Mouse (Mus musculus) MEL-GATA-1-ER (cell line): ENCODE results near the gene Msto1.
"Not testable (repeated sequence)": the region's sequence is repeated elsewhere in the genome, so short reads cannot be mapped to it uniquely, and the experiment has no call there.

Source experiments
- DNase-seq: peaks from one replicate; pipeline ENCODE4 v3.0.0-alpha.2; 2012; ENCODE audit warnings: low read depth; ENCODE audit errors: extremely low read depth

The Msto1 gene

GRCm38 (mm10) chr3:88913511-88914383, at the start of gene Msto1:
Gene Msto1 (minus strand): TSS chr3:88913999.
- peak; percentile 92 for DNase-seq

DNA sequence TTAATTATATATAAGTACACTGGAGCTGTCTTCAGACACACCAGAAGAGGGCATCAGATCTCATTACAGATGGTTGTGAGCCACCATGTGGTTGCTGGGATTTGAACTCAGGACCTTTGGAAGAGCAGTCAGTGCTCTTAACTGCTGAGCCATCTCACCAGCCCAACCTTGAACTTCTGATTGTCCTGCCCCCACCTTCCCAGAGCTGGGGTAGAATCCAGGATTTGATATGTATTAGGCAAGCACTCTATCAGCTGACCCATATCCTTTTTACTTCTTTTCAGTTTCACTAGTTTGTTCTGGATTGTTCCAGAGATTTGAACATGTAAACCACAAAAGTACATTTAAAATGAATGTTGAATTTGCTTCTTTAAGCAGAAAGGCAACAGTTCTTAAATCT, 49.4 kb upstream of the Msto1 start:
- DNase-seq: not testable (repeated sequence)

- no peak for DNase-seq
Measured at GRCm38 (mm10) chr3:88953736-88954135, 39.9 kb upstream of the Msto1 start.

DNA sequence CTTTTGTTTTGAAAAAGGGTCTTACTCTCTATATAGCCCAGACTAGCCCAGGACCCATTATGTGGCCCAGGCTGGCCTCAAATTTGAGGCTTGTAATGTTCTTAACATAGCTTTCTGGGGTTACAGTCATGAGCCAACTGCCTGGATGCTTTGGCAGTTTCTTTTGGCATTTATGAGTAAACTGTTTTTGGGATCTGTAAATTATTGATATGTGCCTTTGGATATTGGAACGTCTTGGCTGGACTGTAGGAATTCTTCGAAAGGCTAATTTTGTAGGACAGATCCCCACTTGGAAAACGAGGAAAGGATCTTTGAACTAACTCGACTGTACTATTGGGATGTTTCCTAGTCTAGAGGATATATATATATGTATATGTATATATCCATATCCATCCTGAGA, 39.4 kb upstream of the Msto1 start:
- DNase-seq: no peak

DNA sequence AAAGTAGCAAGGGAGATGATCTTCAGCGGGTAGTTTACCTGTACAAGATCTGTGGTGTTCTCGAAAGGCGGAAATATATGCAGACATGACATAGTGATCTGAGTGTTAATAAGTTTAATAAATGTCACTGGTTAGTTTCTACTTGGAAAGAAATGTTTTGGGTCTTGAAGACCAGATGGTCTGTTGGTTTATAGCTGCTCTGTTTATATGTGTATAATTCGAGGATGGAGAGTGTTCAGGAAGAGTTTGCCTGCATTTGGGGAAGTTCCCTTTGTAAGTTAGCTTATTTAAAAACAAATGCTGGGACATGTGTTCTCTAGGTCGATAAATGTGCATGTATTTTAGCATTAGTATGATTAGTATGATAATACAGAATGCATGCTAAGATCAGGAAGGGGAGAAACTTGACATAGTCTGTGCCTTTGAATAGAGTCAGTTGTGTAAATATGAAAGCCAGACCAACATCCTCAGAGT, 37.6 kb upstream of the Msto1 start:
- DNase-seq: peak; percentile 61

DNA sequence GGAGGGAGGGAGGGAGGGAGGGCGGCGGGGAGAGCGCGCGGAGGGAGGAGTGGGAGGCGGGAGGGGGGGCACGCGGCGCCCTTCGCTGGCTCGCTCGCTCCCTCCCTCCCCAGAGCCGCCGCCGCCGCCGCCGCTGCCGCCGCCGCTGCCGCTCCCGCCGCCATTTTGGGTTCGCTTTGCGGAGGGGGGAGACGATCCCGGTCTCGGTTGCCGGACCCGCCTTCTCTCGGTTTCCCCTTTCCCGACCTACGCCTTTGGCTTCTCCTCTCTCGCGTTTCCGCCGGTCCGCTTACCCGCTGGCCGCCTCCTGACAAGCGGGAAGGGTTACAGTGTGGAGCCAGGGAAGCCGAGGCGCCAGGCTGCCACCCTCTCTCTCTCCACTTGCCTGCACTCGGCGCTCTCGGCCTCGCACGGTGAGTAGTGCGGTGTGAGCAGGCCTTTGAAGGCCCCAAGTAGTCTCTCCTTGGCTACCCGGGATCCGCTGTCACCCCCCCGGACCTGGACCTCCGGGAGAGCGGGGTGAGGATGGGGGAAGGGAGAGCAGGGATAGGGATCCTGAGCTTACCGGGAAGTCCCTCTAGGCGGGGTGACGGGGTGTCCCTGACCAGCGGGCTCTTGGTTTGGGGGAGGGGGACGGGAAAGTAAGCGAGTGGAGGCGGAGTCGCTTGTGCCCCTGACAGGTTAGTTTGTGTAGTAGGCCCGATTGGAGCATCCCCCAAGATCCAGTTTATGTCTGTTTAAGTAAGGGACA, 37.0 kb upstream of the Msto1 start, which contains the start of the genes Ash1l and Dap3:
Gene Ash1l (plus strand): TSS at position 47 of the 751 bp plus-strand sequence.
Gene Dap3 (minus strand): TSS at position 606 of the 751 bp plus-strand sequence.
- peak; percentile 50 for DNase-seq

GRCm38 (mm10) chr3:88949786-88950575, 36.2 kb upstream of the Msto1 start:
- peak; percentile 75 for DNase-seq

- DNase-seq: no peak
Measured at GRCm38 (mm10) chr3:88944109-88944508, 30.3 kb upstream of the Msto1 start.

DNA sequence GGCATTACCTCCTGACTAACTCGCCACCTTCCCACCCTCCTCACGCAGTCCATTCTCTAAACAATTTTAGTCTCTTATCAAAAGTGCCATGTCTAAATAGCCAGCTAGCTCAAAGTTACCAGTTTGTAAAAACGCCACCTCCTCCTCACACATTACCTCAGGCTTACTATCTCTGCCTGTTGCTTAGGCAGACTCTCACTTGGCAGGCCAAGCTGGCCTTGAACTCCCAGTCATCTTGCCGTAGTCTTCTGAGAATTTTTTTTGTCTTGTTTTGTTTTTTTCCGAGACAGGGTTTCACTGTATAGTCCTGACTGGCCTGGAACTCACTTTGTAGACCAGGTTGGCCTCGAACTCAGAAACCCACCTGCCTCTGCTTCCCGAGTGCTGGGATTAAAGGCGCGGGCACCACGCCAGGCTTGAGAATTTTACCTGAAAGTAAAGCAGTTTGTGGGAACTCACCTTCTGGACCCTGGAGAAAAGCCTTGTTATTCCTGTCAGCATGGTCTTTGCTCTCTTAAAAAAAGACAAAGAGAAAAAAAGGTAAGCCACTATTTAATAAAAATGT, 28.6 kb upstream of the Msto1 start:
- DNase-seq: no peak

GRCm38 (mm10) chr3:88939749-88940148, 25.9 kb upstream of the Msto1 start:
- peak; percentile 58 for DNase-seq

DNA sequence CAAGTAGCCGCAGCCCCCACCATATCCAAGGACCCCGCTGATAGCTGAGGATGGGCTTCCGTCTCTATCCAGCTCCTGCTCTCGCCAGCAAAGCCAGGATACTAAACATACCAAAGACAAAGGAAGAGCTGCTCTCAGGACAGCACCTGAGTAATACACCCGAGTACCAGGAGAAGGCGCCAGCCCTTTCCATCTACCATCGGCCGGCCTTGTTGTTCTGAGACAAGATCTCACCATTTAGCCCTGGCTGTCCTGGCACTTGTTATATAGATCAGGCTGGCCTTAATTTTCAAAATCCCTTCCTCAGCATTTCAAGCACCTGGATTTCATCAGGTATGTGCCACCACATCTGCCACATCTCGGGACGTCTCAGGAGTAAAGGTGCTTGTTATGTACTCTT, 25.3 kb upstream of the Msto1 start:
- no peak for DNase-seq

DNA sequence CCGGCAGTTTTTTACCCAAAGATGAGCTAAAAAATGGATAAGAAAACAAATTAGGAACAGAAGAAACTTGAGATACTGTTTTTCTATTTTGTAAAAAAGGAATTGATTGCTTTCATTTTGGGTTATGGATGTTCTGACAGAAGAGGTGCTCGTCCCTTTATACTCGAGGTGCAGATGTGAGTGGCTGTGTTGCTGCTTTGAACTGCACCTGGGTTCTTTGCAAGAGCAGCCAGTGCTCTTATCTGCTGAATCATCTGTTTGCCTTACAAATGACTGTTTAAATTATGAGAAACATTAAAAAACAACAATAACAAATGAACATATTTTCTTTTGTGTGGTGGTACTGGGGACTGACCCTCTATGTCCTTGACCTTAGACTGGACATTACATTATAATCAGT, 15.7 kb upstream of the Msto1 start:
- DNase-seq: no peak

GRCm38 (mm10) chr3:88925651-88926050, 11.9 kb upstream of the Msto1 start:
- DNase-seq: no peak

GRCm38 (mm10) chr3:88923989-88924591, 10.3 kb upstream of the Msto1 start:
- DNase-seq: peak; percentile 92

- DNase-seq: no peak
Measured at GRCm38 (mm10) chr3:88921411-88921810, 7.6 kb upstream of the Msto1 start.

- no peak for DNase-seq
Measured at GRCm38 (mm10) chr3:88918981-88919380, 5.2 kb upstream of the Msto1 start.

DNA sequence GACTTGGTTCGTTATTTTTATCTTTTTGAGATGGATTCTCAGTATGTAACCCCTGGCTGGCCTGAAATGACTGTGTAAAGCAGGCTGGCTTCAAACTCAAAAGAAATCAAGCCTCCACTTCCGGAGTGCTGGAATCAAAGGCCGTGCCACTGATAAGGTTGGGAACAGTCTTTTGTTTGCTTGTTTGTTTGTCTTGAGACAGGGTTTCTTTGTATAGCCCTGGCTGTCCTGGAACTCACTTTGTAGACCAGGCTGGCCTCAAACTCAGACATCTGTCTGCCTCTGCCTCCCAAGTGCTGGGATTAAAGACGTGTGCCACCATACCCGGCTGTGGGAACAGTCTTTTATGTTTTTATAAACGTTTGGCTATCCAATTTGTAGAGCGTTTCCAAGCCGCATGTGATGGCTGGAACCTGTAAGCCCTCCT, 598 bp upstream of the Msto1 start:
- DNase-seq: no peak

DNA sequence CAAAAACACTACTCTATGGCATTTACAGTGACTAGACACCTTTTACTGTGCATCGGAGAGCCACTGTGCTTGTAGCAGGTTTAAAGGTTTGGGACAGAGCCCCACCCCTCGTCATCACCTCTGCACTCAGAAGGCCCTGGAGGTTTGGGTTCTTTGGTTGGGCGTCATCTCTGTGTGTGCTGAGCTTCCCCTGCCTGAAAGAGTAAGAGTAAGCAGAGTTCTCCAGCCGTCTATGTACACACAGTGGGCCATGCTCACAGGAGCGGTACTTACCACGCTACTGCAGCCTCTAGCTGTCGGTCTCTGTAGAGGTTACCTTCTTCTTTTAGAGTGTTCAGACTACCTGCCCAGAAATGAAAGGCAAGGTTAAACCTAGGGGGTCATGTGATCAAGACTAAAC, 1.2 kb downstream of the Msto1 start:
- DNase-seq: no peak

GRCm38 (mm10) chr3:88906393-88907159, 7.2 kb downstream of the Msto1 start:
- DNase-seq: no peak

GRCm38 (mm10) chr3:88905741-88906140, 8.1 kb downstream of the Msto1 start:
- DNase-seq: no peak
